Mouse (Mus musculus) ovary, postnatal 10 days (tissue): ENCODE results near the gene Ocrl.

Experiments
- DNase-seq: peaks from one replicate; pipeline ENCODE4 v3.0.0; 2022; ENCODE audit warnings: low spot score

Gene Ocrl

GRCm38 (mm10) chrX:47912306-47912792 is at the start of gene Ocrl:
TSS of gene Ocrl (plus strand) at chrX:47912387.
- DNase-seq, result peak; percentile 46

GRCm38 (mm10) chrX:47880052-47880451 is 32.1 kb upstream of the Ocrl start:
- DNase-seq, result no peak

DNA sequence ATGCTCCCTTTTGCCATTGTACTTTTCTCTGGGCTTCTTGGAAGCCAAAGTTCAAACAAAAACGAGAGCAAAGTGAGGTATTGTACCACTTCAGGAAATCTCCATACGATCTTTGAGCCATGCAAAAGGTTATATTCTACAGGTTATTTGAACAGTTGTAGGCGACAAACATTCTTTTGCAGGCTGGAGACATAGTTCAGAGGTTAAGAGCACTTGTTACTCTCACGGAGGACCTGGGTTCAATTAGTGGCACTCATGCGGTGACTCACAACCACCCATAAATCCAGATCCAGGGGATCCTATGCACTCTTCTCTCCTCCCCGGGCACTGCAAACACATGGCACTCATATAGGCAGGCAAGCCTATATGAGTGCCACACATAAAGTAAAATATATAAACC is 29.4 kb upstream of the Ocrl start:
- no peak for DNase-seq

- DNase-seq, result no peak
Measured at GRCm38 (mm10) chrX:47887401-47887800, 24.8 kb upstream of the Ocrl start.

- DNase-seq, result no peak
Measured at GRCm38 (mm10) chrX:47891243-47891906, 20.8 kb upstream of the Ocrl start.

DNA sequence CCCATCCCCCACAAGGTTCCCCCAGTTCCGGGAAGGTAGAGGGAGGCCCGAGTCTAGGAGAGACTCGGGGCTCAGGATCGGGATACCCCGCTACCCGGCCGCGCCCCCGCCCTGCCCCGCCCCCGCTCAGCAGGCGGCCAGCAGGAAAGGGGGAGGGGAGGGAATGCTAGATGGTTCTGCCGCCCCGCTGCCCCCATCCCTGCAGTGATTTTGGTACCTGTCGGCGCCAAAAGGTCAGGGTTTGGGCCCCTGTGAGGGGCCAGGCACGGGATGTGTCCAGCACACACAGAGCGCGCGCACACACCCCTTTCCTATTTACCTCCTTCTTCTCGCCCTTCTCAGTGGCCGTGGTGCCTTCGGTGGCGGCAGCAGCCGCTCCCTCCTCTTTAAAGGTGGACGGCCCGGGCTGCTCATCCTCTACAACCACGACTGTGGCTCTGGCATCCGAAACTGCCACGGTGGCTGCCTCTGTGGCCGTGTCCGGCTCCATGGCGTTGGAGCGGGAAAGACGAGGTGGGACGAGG is 20.2 kb upstream of the Ocrl start:
- DNase-seq, result peak; percentile 5

DNA sequence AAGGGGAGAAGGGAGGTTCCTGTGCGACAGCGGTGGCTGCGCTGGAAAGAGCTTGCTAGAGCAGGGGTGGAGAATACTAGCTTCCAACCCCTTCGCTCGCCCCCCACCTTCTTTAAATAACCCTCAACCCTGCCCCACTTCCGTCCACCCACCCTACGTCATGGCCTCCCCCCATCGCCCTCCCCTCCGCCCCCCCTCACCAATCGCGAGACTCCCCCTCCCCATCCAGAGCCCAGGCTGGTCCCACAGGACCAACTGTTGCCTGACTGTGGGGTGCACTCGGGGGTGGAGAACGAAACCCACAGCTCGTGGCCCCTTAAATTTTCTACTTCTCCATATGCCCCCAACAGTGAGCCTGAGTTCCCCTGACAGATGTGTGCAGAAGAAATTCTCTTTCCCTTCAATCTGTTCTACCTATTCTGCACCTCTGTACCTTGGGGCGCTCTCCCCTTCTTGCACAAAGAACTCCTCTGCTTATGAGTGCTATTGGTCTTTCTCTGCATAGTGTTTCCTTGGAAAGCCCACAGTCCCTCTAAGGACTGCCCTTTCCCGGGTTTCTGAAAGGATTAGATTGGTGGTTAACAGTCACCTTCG is 19.7 kb upstream of the Ocrl start, which contains the start of gene Smarca1:
Gene Smarca1 (minus strand): TSS at position 544 of the 594 bp plus-strand sequence.
- no peak for DNase-seq

DNA sequence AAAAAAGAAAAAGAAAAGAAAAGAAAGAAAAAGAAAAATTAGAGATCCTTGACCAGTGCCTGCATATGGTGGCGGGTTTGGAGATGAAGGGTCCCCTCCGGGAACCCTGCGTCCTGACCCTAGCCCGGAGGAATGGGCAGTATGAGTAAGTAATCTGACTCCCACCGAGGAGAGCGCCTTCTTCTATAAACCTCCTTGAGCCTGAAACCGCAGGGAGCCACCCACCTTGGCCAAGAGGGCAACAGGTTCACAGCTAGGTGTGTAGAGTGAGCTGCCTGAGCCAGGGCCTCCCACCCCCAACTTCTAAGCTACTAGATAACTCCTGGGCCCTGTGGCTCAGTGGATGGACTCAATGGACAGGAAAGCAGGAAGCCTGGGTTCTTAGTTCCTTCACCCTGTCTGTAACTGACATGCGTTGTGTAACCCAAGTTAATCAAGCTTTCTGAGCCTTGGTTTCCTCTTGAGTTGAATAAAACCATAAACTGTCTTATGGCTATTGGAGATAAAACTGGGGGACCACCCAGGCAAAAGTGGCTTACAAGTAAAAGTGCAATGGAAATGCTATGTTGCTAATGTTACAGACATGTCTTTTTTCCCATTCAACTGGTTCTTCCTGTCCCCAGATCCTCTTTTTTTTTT is 836 bp downstream of the Ocrl start:
- DNase-seq, result no peak

- DNase-seq, result no peak
Measured at GRCm38 (mm10) chrX:47913543-47913938, 1.4 kb downstream of the Ocrl start.

- no peak for DNase-seq
Measured at GRCm38 (mm10) chrX:47916831-47917230, 4.6 kb downstream of the Ocrl start.

DNA sequence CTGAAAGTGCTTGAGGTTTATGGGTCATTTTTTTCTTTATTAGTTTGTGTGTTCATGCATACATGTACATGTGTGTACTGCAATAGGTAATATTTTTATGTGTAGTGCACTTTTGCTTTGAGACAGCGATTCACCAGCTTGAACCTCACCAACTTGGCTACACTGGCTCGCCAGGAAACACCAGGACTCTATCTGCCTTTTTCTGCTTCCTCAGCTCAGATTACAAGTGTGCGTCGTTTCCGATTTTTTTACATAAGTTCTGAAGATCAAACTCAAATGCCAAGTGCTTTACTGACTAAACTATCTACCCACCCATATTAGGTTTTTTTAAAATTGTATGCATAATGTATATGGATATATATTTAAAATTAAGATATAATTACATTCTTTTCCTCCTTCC is 8.4 kb downstream of the Ocrl start:
- DNase-seq, result no peak

- DNase-seq, result no peak
Measured at GRCm38 (mm10) chrX:47927981-47928380, 15.8 kb downstream of the Ocrl start.

DNA sequence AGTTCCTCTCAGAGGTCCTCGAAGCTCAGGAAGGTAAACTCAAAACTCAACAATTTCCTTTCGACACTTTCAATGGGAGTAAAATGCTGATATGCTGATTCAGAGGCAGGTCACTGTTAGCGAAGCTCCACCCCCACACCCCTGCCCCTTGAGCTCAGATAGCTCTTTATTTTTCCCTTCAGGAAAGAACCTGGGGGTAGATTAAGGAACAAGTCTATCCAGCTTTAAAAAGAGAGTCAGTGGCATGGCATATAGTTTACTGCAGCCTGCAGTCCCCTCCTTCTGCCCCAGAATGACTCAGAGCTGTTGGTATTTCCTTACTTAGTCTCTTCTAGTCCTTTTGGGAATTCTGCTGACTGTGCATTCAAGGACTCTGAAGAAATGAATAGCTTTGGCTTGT is 18.3 kb downstream of the Ocrl start:
- no peak for DNase-seq

- DNase-seq, result no peak
Measured at GRCm38 (mm10) chrX:47934352-47934751, 22.2 kb downstream of the Ocrl start.

GRCm38 (mm10) chrX:47936885-47937284 is 24.7 kb downstream of the Ocrl start:
- no peak for DNase-seq

- no peak for DNase-seq
Measured at GRCm38 (mm10) chrX:47937740-47938139, 25.6 kb downstream of the Ocrl start.

GRCm38 (mm10) chrX:47949729-47950128 is 37.5 kb downstream of the Ocrl start:
- DNase-seq, result no peak

DNA sequence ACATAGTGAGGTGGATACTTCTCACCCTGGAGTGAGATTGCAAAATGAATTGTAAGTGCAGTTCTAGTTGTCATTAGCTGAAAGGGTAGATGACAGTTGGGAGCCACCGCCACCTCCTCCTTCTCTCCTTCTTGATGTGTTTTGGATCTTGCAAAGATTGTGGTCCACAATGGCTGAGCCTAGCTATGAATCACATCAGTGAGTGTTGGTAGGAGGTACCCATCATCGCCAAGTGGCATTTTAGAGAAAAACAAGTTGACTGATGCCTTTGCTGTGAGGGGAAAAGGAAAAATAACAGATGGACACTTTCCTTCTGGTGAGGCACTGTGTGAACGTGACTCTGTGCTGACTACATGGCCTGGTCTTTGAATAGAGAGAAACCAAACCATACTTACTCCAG is 50.4 kb downstream of the Ocrl start:
- DNase-seq, result no peak

GRCm38 (mm10) chrX:47970371-47970770 is 58.2 kb downstream of the Ocrl start:
- DNase-seq, result no peak

GRCm38 (mm10) chrX:47970864-47971263 is 58.7 kb downstream of the Ocrl start:
- no peak for DNase-seq

DNA sequence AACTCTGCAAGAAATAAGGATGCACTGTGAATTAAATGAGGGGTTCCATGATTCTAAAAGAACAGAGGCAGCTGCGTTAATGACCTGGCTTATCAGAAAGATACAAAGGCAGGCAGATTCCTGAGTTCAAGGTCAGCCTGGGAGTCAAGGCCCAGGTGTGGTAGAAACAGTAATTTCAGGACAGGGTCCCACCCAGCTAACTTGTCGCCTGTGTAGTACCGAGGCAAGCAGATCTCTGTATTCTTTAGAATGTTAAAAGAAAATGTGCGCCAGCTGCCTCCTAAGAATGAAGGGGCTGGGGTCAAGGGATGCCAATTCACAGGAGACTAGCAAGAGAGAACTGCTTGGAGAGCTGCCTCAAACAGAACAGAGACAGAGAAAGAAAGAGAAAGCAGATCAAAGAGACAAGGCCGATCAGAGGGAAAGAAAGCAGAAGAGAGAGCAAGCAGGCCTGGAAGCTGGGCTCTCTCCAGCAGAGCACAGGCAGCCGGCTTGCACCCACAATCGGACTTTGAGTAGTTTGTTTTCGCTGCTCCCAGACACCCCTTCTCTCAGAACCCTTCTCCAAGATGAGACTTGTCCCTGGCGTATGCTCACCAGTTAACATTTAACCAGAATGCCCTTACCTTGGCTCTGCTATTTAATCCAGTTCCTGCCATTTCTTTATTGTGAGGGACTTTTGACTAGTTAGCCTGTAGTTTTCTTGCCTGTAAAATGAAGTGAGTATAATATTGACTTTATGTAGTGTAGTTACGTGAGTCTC is 59.4 kb downstream of the Ocrl start:
- DNase-seq, result no peak

DNA sequence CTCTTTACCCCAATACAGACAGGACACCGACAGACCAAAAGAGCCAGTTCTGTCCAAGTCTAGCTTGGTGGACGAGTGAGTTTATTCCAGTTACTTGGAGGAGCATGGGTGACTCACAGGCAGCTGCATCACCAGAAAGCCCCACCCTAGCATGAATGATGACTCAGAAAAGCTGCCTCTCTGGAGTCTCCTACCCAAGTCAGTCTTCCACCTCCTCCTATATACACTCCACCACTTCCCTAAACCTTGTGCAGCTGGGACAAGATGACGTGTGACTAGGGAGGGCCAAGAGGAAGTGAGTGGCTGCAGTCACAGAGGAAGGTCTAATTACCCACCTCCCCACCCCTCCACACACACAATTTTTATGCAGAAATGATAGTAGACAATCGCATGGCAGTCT is 64.4 kb downstream of the Ocrl start:
- no peak for DNase-seq
